In the genomic region with DNA sequence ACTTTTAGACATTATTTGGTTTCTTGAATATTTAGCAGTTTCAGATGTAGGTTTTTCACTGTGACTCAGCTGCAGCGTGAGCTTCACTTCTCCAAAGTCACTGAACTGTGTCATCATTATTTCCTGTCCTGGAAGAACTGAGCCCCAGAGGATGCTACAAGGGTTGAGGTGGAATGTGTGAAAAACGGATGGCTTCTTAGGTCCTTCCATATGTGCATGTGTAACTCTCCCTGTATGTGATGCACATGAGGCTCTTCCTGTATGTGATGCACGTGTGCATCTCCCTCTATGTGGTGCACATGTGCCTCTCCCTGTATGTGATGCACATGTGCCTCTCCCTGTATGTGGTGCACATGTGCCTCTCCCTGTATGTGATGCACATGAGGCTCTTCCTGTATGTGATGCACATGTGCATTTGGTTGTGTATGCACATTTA, we compare ENCODE assay signal across 16 mouse cellular contexts. TPM values are rescaled to one million over a fixed set of nuclear protein-coding genes. Genes with fewer than 3 reads are reported as not detected.
DNase-seq lines count a peak whose midpoint lies in the region; ATAC-seq lines count a peak whose summit lies in the region.
"Had no signal": no experiment of that assay in that cellular context is flagged by ENCODE, and none has a peak within 500 bp of the region (broad histone marks: within the 10 kb centered on the region; RNA-seq: fewer than 3 reads in every experiment).

No protein-coding gene starts in this region.

- no peaks in the 10 kb centered on the region for H3K27me3 ChIP-seq in heart, embryonic 11.5 days (ENCODE audit: control insufficient read depth, insufficient read depth, low read length)
- H3K27me3 ChIP-seq: forebrain, embryonic 12.5 days had no signal

- no peak for ATAC-seq in heart, embryonic 11.5 days (replicated peaks; ENCODE audit: insufficient number of reproducible peaks, low FRiP score, low TSS enrichment)
- ATAC-seq in megakaryocyte progenitor cell, adult 5-6 weeks (replicated peaks; ENCODE audit: poor library complexity), result peak; percentile 91

- H3K36me3 ChIP-seq in heart, embryonic 11.5 days (ENCODE audit: control insufficient read depth, insufficient read depth, low read length), result no peaks in the 10 kb centered on the region
- H3K36me3 ChIP-seq: forebrain, embryonic 12.5 days; heart, embryonic 12.5 days had no signal

- H3K9ac ChIP-seq in heart, embryonic 11.5 days (ENCODE audit: low read depth, low read length), result no peak overlapping the region
- H3K9ac ChIP-seq: forebrain, embryonic 12.5 days; heart, embryonic 12.5 days; lung, embryonic 14.5 days had no signal

- H3K4me1 ChIP-seq in heart, embryonic 11.5 days (ENCODE audit: control insufficient read depth, insufficient read depth, low read length), result no peaks in the 10 kb centered on the region
- H3K4me1 ChIP-seq: forebrain, embryonic 12.5 days; heart, embryonic 12.5 days had no signal

- H3K27ac ChIP-seq in heart, embryonic 11.5 days (ENCODE audit: low read depth, low read length), result no peak overlapping the region
- H3K27ac ChIP-seq: forebrain, embryonic 12.5 days; gastrocnemius, adult 2 months had no signal

- intact Hi-C loops in left cerebral cortex, postnatal 10 days (cut with DNase I), result no loop called here

- no peaks in the 10 kb centered on the region for H3K9me3 ChIP-seq in heart, embryonic 11.5 days (replicated peaks; ENCODE audit: control insufficient read depth, low read length)
- H3K9me3 ChIP-seq: forebrain, embryonic 12.5 days; heart, embryonic 12.5 days had no signal

- peak; percentile 3 for DNase-seq in heart, adult 8-10 months (ENCODE audit: low spot score)
- peak; percentile 57 for DNase-seq in CD4-positive helper T cell, adult 2 months (ENCODE audit: low read depth, low spot score)
- peak; percentile 24 for DNase-seq in c-Kit-positive CD71-negative TER-119-negative erythroid progenitor cells, embryonic 14.5 days (ENCODE audit: low read depth)
- DNase-seq in left cerebral cortex, postnatal 10 days (ENCODE audit: extremely low spot score in 1 of 2, low spot score in 2 of 2), result no peak
- DNase-seq in frontal cortex, postnatal 10 days (ENCODE audit: low spot score in 2 of 2), result no peak
- DNase-seq in kidney, postnatal 10 days, result no peak
- DNase-seq: cerebellum, adult 2 months; gastrocnemius, adult 2 months; heart, postnatal 4 days; kidney, adult 9 months; lung, embryonic 14.5 days; right cerebral cortex, postnatal 25 days had no signal

- H3K4me2 ChIP-seq in heart, embryonic 11.5 days, result no peak overlapping the region
- H3K4me2 ChIP-seq: forebrain, embryonic 12.5 days; heart, embryonic 12.5 days; lung, embryonic 14.5 days had no signal

- no peak overlapping the region for H3K4me3 ChIP-seq in heart, embryonic 11.5 days (ENCODE audit: low read depth, low read length)
- H3K4me3 ChIP-seq: forebrain, embryonic 12.5 days; gastrocnemius, adult 2 months; heart, embryonic 12.5 days had no signal

- WGBS in heart, embryonic 11.5 days (ENCODE audit: insufficient replicate concordance), result 65% methylated on average over 3 of the region's 3 CpGs

RNA-seq across cellular contexts. Expression of a gene that starts 13.1 kb away (rescaled TPM):
- total RNA-seq in heart, adult 8-10 months (2022), result under 1 TPM; 0.24 to 0.92 (median 0.50) TPM
- polyA plus RNA-seq in heart, embryonic 11.5 days (2014; fragmentation: Nextera tagmentation; extraction: Ambion mirVana), result 0.90 and 1.8 TPM in 2 replicates
- 78.1 and 81.2 TPM in 2 replicates for total RNA-seq in megakaryocyte progenitor cell, adult 5-6 weeks (2015)
- 45.3 and 57.6 TPM in 2 replicates for total RNA-seq in megakaryocyte progenitor cell, adult 5-6 weeks (2017)
- 1 to 10 TPM in 1 of 2 experiments, under 1 TPM in 1; 0.61 to 1.4 TPM for total RNA-seq in left cerebral cortex, postnatal 10 days (2021)

RNA-seq across cellular contexts. Expression of a gene that starts 40.3 kb away (rescaled TPM):
- total RNA-seq in heart, adult 8-10 months (2022), result not detected
- polyA plus RNA-seq in heart, embryonic 11.5 days (2014; fragmentation: Nextera tagmentation; extraction: Ambion mirVana), result 0.36 and 0.66 TPM in 2 replicates
- total RNA-seq in megakaryocyte progenitor cell, adult 5-6 weeks (2015), result 0.51 and 1.9 TPM in 2 replicates
- total RNA-seq in megakaryocyte progenitor cell, adult 5-6 weeks (2017), result 0.20 and 1.9 TPM in 2 replicates
- total RNA-seq in left cerebral cortex, postnatal 10 days (2021), result not detected
- total RNA-seq: heart, postnatal 4 days had no signal
- polyA plus RNA-seq: lung, embryonic 14.5 days had no signal

RNA-seq across cellular contexts. Expression of a gene that starts 41.2 kb away (rescaled TPM):
- total RNA-seq in heart, adult 8-10 months (2022), result 1 to 10 TPM; 5.6 to 8.1 (median 7.0) TPM
- 7.6 and 7.9 TPM in 2 replicates for polyA plus RNA-seq in heart, embryonic 11.5 days (2014; fragmentation: Nextera tagmentation; extraction: Ambion mirVana)
- total RNA-seq in megakaryocyte progenitor cell, adult 5-6 weeks (2015), result 56.7 and 62.2 TPM in 2 replicates
- total RNA-seq in megakaryocyte progenitor cell, adult 5-6 weeks (2017), result 52.8 and 57.6 TPM in 2 replicates
- 10 to 100 TPM; 19.0 to 19.5 TPM for total RNA-seq in left cerebral cortex, postnatal 10 days (2021)

Comparison
In these comparisons a context has a peak if more than half of its experiments do, and no peak if none do; other contexts are left out.
1. DNase-seq: peak in heart, adult 8-10 months (single experiment), CD4-positive helper T cell, adult 2 months (single experiment) and c-Kit-positive CD71-negative TER-119-negative erythroid progenitor cells, embryonic 14.5 days (single experiment); none in left cerebral cortex, postnatal 10 days (0 of 2), frontal cortex, postnatal 10 days (0 of 2) and kidney, postnatal 10 days (single experiment).
2. RNA of a gene that starts 13.1 kb away (total RNA-seq): 45.3 to 81.2 TPM in megakaryocyte progenitor cell, adult 5-6 weeks; 0.61 to 1.4 TPM in left cerebral cortex, postnatal 10 days and 0.24 to 0.92 TPM in heart, adult 8-10 months; every median in the first group is over 10 times any median in the second.